Mouse (Mus musculus) retina, embryonic 14.5 days (tissue): Measurements from ENCODE around the gene Stip1.
"Not testable (repeated sequence)": the region's sequence is repeated elsewhere in the genome, so short reads cannot be mapped to it uniquely, and the experiment has no call there.

Source experiments
- DNase-seq: peaks from one replicate; pipeline ENCODE4 v3.0.0-alpha.2; 2015; ENCODE audit warnings: low spot score

Stip1 gene

GRCm38 (mm10) chr19:7039841-7040636 is at the start of gene Stip1:
Gene Stip1 (minus strand): TSS chr19:7039967.
- peak; percentile 100 for DNase-seq

- no peak for DNase-seq
Measured at GRCm38 (mm10) chr19:7089050-7089449, 49.3 kb upstream of the Stip1 start.

GRCm38 (mm10) chr19:7088558-7088957 is 48.8 kb upstream of the Stip1 start:
- DNase-seq: no peak

- no peak for DNase-seq
Measured at GRCm38 (mm10) chr19:7084734-7085133, 45.0 kb upstream of the Stip1 start.

- DNase-seq: peak; percentile 71
Measured at GRCm38 (mm10) chr19:7083035-7083794, 43.4 kb upstream of the Stip1 start.

- DNase-seq: no peak
Measured at GRCm38 (mm10) chr19:7081516-7082266, 41.9 kb upstream of the Stip1 start.

- no peak for DNase-seq
Measured at GRCm38 (mm10) chr19:7078271-7078670, 38.5 kb upstream of the Stip1 start.

GRCm38 (mm10) chr19:7077666-7078065 is 37.9 kb upstream of the Stip1 start:
- DNase-seq: no peak

- DNase-seq: not testable (repeated sequence)
Measured at GRCm38 (mm10) chr19:7075336-7075735, 35.6 kb upstream of the Stip1 start.

GRCm38 (mm10) chr19:7073997-7074781 is 34.4 kb upstream of the Stip1 start:
- DNase-seq: peak; percentile 63

- no peak for DNase-seq
Measured at GRCm38 (mm10) chr19:7072221-7072620, 32.5 kb upstream of the Stip1 start.

GRCm38 (mm10) chr19:7070775-7071174 is 31.0 kb upstream of the Stip1 start:
- DNase-seq: no peak

GRCm38 (mm10) chr19:7069781-7070763 is 30.3 kb upstream of the Stip1 start:
- peak; percentile 82 for DNase-seq

GRCm38 (mm10) chr19:7068661-7069531 is 29.1 kb upstream of the Stip1 start:
- DNase-seq: peak; percentile 53

GRCm38 (mm10) chr19:7068136-7068535 is 28.4 kb upstream of the Stip1 start:
- DNase-seq: peak; percentile 92

GRCm38 (mm10) chr19:7067344-7068050 is 27.7 kb upstream of the Stip1 start:
- no peak for DNase-seq

GRCm38 (mm10) chr19:7066828-7067342 is 27.1 kb upstream of the Stip1 start:
- DNase-seq: no peak

GRCm38 (mm10) chr19:7066034-7066827 is 26.5 kb upstream of the Stip1 start:
- peak; percentile 69 for DNase-seq
